Mouse (Mus musculus) gastrocnemius, postnatal 36 days (tissue): ENCODE results near the gene Castor1. TPM values are rescaled to one million over a fixed set of nuclear protein-coding genes. Genes with fewer than 3 reads are reported as not detected.
A peak's percentile ranks its signal among the peaks of the same experiment; 100 is the strongest.

Source experiments
- DNase-seq, 2 experiments: peaks; one replicate each; pipeline ENCODE4 v3.0.0; 2022
- intact Hi-C: fragments of 180-260 bp; cut with DNase I; formaldehyde crosslinking; loops from one replicate; pipeline ENCODE4 v1.15.1; 2025
- total RNA-seq, 2 experiments: library from RNA; stranded (reverse); gene quantifications; 2 replicates each; pipeline ENCODE4 v1.2.3; 2021

Gene Castor1
- total RNA-seq, 2 experiments from 2014 or later = 2.2 to 3.0 TPM

DNA sequence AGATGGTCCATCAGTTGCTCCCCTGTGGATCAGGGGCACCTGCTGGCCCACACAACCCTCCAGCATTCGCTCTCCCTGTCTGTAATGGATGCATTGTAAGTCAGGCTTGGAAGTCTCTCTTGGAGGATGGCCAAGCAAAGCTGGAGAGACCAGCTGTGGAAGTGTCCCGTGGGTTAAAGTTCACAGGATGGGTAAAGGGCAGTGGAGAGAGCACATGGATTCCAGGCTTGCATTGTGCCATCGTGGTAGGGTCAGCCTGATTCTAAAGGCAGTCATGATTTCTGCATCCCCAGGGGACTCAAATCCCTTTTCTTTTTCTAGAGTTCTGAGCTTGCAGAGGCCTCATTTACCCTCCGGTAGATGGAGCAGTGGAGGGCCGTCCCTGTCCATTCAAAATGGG lies 39.7 kb downstream of the Castor1 start:
- DNase-seq = no peak
- intact Hi-C loops = loop anchor here (1.0 to 2.0 kb wide), 2 partner anchors 36 to 121 kb away; no protein-coding TSS in a partner anchor

DNA sequence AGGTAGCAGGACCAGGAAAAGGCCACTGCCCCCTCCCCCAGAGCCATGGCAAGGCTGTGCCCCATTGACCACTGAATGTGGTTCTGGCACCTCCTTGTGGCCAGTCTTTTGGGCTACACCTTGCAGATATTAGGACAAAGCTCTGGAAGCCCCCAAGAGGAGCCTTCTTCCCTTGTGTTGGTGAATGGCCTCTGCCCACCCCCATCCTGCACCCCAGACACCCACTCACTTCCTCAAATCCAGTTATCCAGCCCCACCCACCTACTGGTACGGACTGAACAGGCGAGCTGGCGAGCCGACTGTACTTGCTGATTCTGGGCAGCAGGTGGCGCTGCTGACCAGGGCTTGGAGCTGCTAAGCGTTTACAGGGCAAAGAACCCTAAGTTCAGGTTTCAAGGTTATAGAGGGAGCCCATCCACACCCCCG lies 40.6 kb downstream of the Castor1 start:
- intact Hi-C loops = loop anchor here (1.0 kb wide), 3 partner anchors 37 to 165 kb away; no protein-coding TSS in a partner anchor
- peak; percentile 76 to 88 for DNase-seq

DNA sequence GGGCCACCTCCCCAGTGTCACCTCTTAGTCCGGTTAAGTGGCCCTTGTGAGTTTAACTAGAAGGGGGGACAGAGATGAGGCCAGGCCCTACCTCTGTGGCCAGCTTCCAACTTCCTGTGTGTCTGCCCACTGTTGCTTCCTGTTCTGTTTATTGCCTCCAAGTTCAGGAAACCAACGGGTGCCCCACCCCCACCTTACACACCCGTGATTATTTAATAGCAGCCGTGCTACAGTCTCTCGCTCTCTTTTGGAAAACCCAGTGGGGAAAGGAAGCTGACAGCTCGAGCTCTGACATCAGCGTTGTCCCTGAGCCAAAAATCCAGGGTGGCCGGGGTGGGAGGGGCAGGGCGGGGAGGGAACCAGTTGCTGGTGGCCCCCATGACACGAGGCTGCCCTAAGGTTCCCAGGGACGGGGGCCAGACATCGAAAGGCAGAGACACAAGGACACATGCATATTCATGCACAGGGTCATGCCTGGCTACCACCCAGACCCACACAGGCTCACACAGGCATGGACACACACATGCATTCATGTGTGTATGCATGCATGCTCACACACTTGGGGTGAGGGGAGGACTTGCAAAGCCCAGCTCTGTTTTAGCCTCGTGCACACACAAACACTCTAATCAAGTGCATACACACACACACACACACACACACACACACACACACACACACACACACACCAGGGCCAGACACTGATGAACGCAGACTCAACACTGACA lies 42.6 kb downstream of the Castor1 start:
- peak in 1 of 2 experiments; percentile 41 for DNase-seq
- intact Hi-C loops = loop anchor here (10.0 kb wide), 1 partner anchor 84 kb away; no protein-coding TSS in a partner anchor

DNA sequence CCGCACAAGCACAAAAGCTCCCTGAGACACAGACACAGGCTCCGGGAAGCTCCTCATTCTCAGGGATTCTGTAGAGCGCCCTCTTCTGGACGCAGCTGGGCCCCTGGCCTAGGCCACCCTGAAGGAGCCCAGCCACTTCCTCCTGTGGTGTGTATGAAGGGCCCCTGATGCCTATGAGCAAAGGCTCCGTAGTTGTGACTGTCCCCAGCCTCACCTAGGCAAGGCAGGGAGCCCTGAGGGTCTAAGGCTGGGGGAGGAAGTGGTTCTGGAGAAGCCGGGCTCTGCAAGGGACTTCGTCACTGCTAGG lies 43.1 kb downstream of the Castor1 start:
- intact Hi-C loops = loop anchor here (10.0 kb wide), 1 partner anchor 84 kb away; no protein-coding TSS in a partner anchor
- peak in 1 of 2 experiments; percentile 61 for DNase-seq

DNA sequence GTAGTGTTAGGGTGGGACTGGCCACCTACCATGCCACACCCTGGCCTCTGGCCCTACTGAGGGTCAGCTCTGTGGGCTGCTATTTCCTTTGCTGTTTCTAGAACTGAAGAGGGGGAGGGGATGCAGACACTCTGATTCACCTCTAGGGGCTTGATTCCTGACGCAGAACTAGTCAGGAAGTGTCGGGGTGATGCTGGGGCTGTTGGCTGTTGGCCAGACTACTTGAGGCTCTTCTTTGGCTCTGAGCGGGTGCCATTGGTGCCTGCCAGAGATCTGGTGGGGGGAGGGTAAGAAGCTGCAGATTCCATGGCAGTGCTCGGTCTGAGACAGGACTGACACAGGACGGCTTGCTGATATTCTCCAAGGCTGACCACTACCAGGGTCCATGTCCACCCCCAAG lies 43.9 kb downstream of the Castor1 start:
- no peak for DNase-seq
- intact Hi-C loops = loop anchor here (10.0 kb wide), 1 partner anchor 83 kb away; no protein-coding TSS in a partner anchor

DNA sequence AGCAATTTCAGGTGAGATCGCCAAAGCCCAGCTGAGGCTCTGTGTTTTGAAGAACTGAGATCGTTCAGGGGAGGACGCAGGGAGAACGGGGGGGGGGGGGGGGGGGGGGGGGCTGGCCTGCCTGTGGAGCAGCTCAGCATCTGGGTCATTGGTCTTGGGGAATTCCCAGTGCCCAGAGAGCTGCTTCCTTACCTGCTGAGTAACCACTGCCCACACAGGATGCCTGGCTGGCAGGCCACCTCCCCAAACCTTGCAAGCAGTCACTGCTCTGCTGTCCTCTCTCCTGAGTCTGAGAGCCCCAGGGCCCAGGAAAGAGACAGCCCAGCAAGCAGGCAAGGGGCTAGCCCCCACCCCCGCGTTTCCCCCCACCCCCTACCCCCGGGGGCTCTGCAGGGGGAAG lies 44.8 kb downstream of the Castor1 start:
- no peak for DNase-seq
- intact Hi-C loops = loop anchor here (10.0 kb wide), 1 partner anchor 82 kb away; no protein-coding TSS in a partner anchor

DNA sequence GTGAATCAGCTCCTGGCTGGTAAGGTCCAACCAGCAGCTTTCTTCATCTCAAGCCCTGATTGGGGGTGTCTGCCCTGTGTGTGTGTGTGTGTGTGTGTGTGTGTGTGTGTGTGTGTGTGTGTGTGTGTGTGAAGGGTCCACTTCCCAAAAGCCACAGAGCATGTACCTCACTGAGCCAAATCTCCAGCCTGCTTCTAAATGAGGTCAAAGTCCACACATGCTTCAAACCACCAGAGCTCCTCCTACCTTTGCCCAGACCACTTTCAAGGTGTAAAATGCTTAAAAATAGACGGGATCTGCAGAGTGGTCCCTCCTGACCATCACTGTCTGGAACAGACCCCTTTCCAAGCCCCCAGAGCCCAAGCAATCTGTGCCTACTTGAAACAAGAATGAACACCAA lies 45.3 kb downstream of the Castor1 start:
- no peak for DNase-seq
- intact Hi-C loops = loop anchor here (10.0 kb wide), 1 partner anchor 82 kb away; no protein-coding TSS in a partner anchor

DNA sequence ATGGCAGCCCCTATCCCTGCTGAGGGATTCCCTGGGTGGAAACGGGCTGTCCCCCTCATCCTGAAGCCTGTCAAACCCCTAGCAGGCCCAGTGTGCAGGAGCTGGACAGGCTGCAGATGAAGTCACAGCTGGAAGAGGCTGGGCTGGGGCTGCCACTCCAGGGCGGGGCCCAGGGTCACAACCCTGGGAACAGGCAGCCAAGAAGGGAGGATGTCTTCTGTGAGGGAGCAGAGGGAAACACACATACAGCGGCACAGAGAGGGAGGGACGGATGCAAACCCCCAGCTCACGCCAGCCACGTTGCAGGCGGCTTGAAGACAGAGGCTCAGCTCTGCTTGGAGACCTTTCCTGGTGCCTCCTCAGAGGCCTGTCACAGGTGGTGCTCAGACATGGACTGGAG lies 46.0 kb downstream of the Castor1 start:
- intact Hi-C loops = loop anchor here (10.0 kb wide), 1 partner anchor 81 kb away; no protein-coding TSS in a partner anchor
- DNase-seq = peak; percentile 53 to 58

DNA sequence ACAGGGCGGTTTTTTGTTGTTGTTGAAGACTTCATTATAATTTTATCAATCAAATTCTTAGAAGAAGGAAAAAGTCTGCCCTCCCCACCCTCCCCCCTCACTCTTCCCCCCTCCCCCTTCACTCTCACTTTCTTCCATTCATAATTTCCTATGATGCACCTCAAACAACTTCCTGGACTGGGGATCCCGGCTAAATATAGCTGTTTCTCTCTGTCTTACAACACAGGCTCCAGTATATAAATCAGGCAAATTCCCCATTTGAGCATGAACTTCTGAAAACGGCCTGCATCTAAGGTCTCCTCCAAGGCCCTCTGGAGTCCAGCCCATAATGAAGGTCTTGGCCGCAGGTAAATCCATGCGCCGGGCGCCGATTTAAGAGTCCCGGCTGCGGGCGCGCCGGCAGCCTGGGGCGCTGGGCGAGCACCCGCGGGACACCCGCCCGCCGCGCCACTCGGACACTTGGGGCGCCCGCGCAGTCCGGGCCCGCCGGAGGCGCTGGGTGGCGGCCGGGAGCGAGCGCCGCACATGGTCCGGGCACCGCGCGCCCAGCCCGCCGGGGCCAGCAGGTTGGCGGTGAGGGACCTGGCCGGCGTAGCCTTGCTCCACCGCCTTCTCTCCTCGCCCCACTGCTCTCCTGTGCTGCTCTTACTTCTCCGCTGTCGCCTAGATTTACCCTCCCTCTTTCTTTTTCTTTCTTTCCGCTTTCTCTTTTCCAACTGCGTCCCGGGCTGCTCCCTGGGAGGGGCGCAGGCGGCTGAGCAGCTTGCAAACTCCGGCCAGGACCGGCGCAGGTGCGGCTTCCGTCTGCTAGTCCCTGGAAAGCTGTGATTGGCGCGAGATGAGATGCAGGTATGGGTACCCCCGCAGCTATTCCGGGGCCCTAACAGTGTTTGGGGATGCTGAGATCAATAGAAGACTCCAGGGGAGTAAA lies 48.5 kb downstream of the Castor1 start:
- intact Hi-C loops = loop anchor here (10.0 kb wide), 1 partner anchor 78 kb away; no protein-coding TSS in a partner anchor
- peak in 1 of 2 experiments; percentile 41 for DNase-seq

DNA sequence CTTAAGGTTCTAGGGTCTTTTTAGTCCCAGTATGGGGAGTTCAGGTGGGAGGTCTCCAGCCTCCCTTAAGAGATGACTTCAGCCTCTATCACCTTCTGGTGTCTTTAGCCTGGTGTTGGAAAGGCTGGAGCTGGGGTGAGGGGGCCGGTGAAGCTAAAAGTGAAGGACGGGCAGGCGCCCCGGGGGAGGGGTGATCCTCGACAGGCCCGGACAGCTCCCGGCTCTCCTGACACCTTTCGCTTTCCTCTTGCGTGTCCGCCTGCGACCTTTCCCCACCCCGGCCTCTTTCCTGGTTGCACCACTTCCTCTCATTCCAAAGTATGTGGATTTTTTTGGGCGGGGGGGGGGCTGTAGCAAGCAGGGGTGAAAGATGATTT lies 49.2 kb downstream of the Castor1 start:
- DNase-seq = no peak
- intact Hi-C loops = loop anchor here (10.0 kb wide), 1 partner anchor 78 kb away; no protein-coding TSS in a partner anchor

DNA sequence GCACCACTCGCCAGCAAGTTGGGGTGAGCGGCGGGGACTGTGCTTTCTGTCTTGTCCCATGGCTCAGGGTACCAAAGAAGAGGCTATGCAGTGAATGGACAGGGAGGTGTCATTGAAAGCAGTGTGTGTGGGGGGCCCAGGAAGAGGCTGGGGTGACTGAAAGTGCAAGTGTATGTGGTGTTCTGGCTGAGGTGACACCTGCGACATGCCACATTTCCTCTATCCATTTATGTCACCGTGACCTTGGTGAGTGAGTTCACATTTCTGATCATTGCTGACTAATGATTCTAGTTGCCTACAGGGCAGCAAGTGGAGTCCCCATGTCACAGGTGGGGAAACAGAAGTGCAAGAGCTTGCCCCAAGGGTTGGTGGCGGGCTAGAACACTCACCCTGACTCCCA lies 50.5 kb downstream of the Castor1 start:
- DNase-seq = no peak
- intact Hi-C loops = loop anchor here (10.0 kb wide), 1 partner anchor 76 kb away; no protein-coding TSS in a partner anchor

DNA sequence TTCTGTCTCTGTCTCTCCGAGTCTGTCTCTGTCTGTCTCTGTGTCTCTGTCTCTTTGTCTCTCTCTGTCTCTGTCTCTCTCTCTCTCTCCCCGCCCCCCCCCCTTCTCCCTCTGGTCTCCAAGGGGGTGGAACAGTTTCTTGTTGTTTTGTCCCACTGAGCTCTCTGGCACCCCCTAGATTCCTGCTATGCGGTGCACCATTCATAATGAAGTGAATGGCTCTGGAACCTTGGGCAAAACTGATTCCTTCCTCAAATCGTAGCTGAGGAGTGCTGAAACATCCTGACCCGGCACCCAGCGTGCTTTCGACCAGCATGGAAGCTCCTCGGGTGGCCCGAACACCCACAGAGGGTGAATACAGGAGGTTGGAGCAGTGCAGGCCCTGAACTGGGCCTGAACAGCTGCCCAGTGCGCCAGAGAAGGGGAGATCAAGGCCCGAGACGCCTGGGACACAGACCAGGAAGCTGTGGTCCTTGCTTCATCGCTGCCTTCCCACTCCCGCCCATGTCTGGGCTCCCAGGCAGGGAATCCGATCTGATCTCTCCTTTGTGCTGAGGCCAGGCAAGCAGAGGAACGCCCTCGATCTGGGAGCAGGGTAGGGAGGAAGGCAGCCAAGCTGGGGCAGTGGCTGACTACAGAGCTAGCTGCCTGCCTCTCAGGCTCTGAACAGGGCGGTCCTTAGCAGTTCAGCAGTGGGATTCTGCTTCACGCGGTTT lies 52.9 kb downstream of the Castor1 start:
- DNase-seq = peak; percentile 65 to 80
- intact Hi-C loops = no loop called here

DNA sequence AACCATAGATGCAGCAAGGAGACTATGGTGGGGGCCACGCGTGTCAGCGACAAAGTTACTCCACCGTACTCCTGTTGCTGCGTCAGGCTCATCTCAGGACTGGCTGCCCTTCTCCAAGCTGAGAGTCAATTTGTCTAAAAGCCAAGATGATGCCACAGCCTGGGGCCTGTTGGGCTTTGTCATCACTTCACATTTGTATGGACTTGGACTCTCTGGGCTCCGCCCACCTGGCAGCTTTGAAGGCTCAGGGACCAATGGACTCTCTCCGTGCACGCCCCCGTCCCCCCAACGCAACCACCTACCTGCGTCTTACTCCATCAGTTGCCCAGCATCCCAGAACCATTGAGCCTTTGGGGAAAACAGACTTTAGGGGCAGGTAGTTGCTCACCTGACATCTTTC lies 53.5 kb downstream of the Castor1 start:
- intact Hi-C loops = no loop called here
- no peak for DNase-seq

Other genes starting within 250 kb of the Castor1 start
- gene 4930556J24Rik, start 241.4 kb upstream of the Castor1 start, total RNA-seq = not detected
- gene Gal3st1, start 234.6 kb upstream of the Castor1 start, total RNA-seq = under 1 TPM; 0.26 to 0.42 TPM
- gene Sec14l4, start 186.8 kb upstream of the Castor1 start, total RNA-seq = not detected
- not detected for gene Sec14l3, start 153.4 kb upstream of the Castor1 start, total RNA-seq
- gene Mtfp1, start 122.8 kb upstream of the Castor1 start, total RNA-seq = 10 to 100 TPM; 52.1 to 53.4 TPM
- under 1 TPM; 0.33 to 0.42 TPM for gene Sec14l2, start 94.8 kb upstream of the Castor1 start, total RNA-seq
- 1 to 10 TPM; 4.4 to 5.5 TPM for gene Rnf215, start 83.0 kb upstream of the Castor1 start, total RNA-seq
- 1 to 10 TPM; 2.6 to 2.8 TPM for gene Ccdc157, start 57.9 kb upstream of the Castor1 start, total RNA-seq
- gene Sf3a1, start 57.9 kb upstream of the Castor1 start, total RNA-seq = 10 to 100 TPM; 16.2 to 17.0 TPM
- gene Tbc1d10a, start 31.4 kb upstream of the Castor1 start, total RNA-seq = 1 to 10 TPM; 3.7 to 4.4 TPM
- gene Osm, start 18.2 kb downstream of the Castor1 start, total RNA-seq = not detected
- under 1 TPM; 0.13 to 0.52 TPM for gene Lif, start 39.3 kb downstream of the Castor1 start, total RNA-seq
- gene Hormad2, start 222.9 kb downstream of the Castor1 start, total RNA-seq = not detected